ENCODE assay signal across 9 mouse cellular contexts in the genomic region with DNA sequence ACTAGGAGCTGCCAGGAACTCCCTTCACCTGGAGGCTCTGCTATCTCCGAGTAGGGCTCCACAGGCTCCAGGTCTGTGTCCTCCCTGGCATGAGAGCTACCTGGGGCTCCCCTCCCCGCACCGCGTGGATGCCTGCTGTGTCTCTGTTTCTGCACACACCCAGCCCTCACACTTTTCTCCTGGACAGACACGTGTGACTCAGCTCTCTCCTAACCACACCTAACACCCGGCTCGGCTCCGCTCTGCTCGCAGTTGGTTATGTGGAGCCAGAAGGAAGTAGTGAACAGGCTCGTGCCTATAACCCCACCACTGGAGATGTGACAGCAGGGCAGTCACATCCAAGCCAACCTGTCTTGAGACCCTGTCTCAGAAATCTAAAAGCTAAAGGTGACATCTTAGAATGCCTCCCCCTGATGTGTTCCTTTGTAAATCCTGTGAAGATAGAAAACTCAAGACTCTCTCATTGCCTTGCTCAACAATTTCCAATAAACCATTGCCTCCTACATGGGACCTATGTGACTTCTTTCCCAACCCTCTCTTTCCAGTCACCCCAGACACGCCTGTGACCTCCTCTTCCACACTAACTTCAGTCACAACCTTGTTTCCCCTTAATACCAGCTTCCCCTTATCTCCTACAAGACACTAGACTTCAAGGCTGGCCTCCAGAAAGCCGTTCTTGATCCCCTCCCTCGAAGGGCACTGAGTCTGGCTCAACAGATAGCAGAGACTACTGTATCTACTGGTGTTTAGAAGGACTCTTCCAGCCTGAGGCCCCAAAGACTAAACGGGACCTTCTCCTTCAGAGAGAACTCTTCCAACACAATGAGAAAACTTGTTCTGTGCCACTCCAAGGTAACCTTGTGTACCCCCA. TPM values are rescaled to one million over a fixed set of nuclear protein-coding genes. Genes with fewer than 3 reads are reported as not detected.
DNase-seq lines count a peak whose midpoint lies in the region; ATAC-seq and TF ChIP-seq lines count a peak whose summit lies in the region.
"Had no signal": no experiment of that assay in that cellular context is flagged by ENCODE, and none has a peak within 500 bp of the region (broad histone marks: within the 10 kb centered on the region; RNA-seq: fewer than 3 reads in every experiment).

No protein-coding gene starts in this region.

- H3K9ac ChIP-seq in forebrain, embryonic 11.5 days (ENCODE audit: low read length), result no peak overlapping the region
- H3K9ac ChIP-seq in forebrain, postnatal 0 days, result no peak overlapping the region
- H3K9ac ChIP-seq in neural tube, embryonic 15.5 days (replicated peaks), result no peak overlapping the region
- no peak overlapping the region for H3K9ac ChIP-seq in forebrain, embryonic 14.5 days (ENCODE audit: low read length)

- peaks cover 12% of the 10 kb centered on the region; the same call in 1 of the 2 replicates for H3K4me1 ChIP-seq in forebrain, embryonic 11.5 days (replicated peaks; ENCODE audit: control insufficient read depth, insufficient read depth, low read length)
- H3K4me1 ChIP-seq in forebrain, postnatal 0 days (ENCODE audit: insufficient read depth), result peaks cover 16% of the 10 kb centered on the region
- peaks cover 50% of the 10 kb centered on the region for H3K4me1 ChIP-seq in neural tube, embryonic 15.5 days
- H3K4me1 ChIP-seq in forebrain, embryonic 14.5 days (ENCODE audit: control insufficient read depth, insufficient read depth, low read length), result peaks cover 14% of the 10 kb centered on the region

- WGBS in forebrain, embryonic 11.5 days, result 42% methylated on average over 14 of the region's 14 CpGs
- 51% methylated on average over 14 of the region's 14 CpGs for WGBS in forebrain, postnatal 0 days
- 50% methylated on average over 14 of the region's 14 CpGs for WGBS in neural tube, embryonic 15.5 days
- 44% methylated on average over 14 of the region's 14 CpGs for WGBS in forebrain, embryonic 14.5 days

- H3K4me2 ChIP-seq in forebrain, embryonic 11.5 days (ENCODE audit: low read depth, low read length, severe bottlenecking), result no peak overlapping the region
- no peak overlapping the region for H3K4me2 ChIP-seq in forebrain, postnatal 0 days (ENCODE audit: low read depth)
- H3K4me2 ChIP-seq in neural tube, embryonic 15.5 days, result peak overlapping the region; percentile 75; the same call in 1 of the 2 replicates
- H3K4me2 ChIP-seq in forebrain, embryonic 14.5 days (ENCODE audit: low read length), result no peak overlapping the region

- H3K36me3 ChIP-seq in forebrain, embryonic 11.5 days (ENCODE audit: control insufficient read depth, insufficient read depth, low read length), result no peaks in the 10 kb centered on the region
- peaks cover 36% of the 10 kb centered on the region for H3K36me3 ChIP-seq in forebrain, postnatal 0 days (ENCODE audit: insufficient read depth)
- peaks cover 29% of the 10 kb centered on the region for H3K36me3 ChIP-seq in neural tube, embryonic 15.5 days
- peaks cover 14% of the 10 kb centered on the region; the same call in 1 of the 2 replicates for H3K36me3 ChIP-seq in forebrain, embryonic 14.5 days (ENCODE audit: control insufficient read depth, insufficient read depth, low read length)

- intact Hi-C loops in gastrocnemius, postnatal 36 days (cut with DNase I), result no loop called here

- no peak for TF ChIP-seq CTCF in forebrain, postnatal 0 days (IDR thresholded peaks at IDR 0.05; ENCODE audit: low read depth)

- no peak overlapping the region for H3K27ac ChIP-seq in forebrain, embryonic 11.5 days (ENCODE audit: low read depth, low read length)
- no peak overlapping the region for H3K27ac ChIP-seq in forebrain, postnatal 0 days (ENCODE audit: low read depth, low read length)
- no peak overlapping the region for H3K27ac ChIP-seq in neural tube, embryonic 15.5 days (replicated peaks)
- H3K27ac ChIP-seq in forebrain, embryonic 14.5 days (ENCODE audit: low read depth, low read length), result no peak overlapping the region

- H3K9me3 ChIP-seq in forebrain, embryonic 11.5 days (ENCODE audit: control insufficient read depth, low read length), result no peaks in the 10 kb centered on the region
- H3K9me3 ChIP-seq in forebrain, postnatal 0 days (ENCODE audit: low read length), result no peaks in the 10 kb centered on the region
- H3K9me3 ChIP-seq in neural tube, embryonic 15.5 days (replicated peaks), result no peaks in the 10 kb centered on the region
- no peaks in the 10 kb centered on the region for H3K9me3 ChIP-seq in forebrain, embryonic 14.5 days (replicated peaks; ENCODE audit: control insufficient read depth, low read length)

- ATAC-seq in forebrain, embryonic 11.5 days (replicated peaks; ENCODE audit: low FRiP score), result no peak
- no peak for ATAC-seq in forebrain, postnatal 0 days
- ATAC-seq in neural tube, embryonic 15.5 days (ENCODE audit: low FRiP score), result no peak
- peak; percentile 77 for ATAC-seq in erythroid progenitor cell, adult 5-6 weeks (replicated peaks; ENCODE audit: low FRiP score, poor library complexity, severe bottlenecking)
- no peak for ATAC-seq in forebrain, embryonic 14.5 days

- no peak overlapping the region for H3K4me3 ChIP-seq in forebrain, embryonic 11.5 days (ENCODE audit: low read depth, low read length)
- no peak overlapping the region for H3K4me3 ChIP-seq in forebrain, postnatal 0 days (ENCODE audit: low read depth, low read length)
- H3K4me3 ChIP-seq in neural tube, embryonic 15.5 days (replicated peaks), result no peak overlapping the region
- H3K4me3 ChIP-seq in forebrain, embryonic 14.5 days (ENCODE audit: low read depth, low read length), result no peak overlapping the region

- DNase-seq in forebrain, embryonic 11.5 days (ENCODE audit: low spot score), result peak; percentile 51
- DNase-seq in forebrain, postnatal 0 days, result no peak
- DNase-seq in neural tube, embryonic 10.5 days (ENCODE audit: extremely low spot score, low spot score), result no peak
- DNase-seq in natural killer cell, adult 2 months (ENCODE audit: low spot score in 2 of 2), result peak; percentile 58 to 63
- DNase-seq in gastrocnemius, postnatal 36 days, result no peak
- no peak for DNase-seq in forebrain, embryonic 14.5 days (ENCODE audit: low spot score)

- H3K27me3 ChIP-seq in forebrain, embryonic 11.5 days (ENCODE audit: control insufficient read depth, insufficient read depth, low read length), result peaks cover 70% of the 10 kb centered on the region
- H3K27me3 ChIP-seq in forebrain, postnatal 0 days (ENCODE audit: insufficient read depth, low read length), result 0 out of 2 replicates have a peak, but pooled peaks cover 17% of the 10 kb centered on the region
- H3K27me3 ChIP-seq in neural tube, embryonic 15.5 days (replicated peaks), result peaks cover 62% of the 10 kb centered on the region
- peaks cover 60% of the 10 kb centered on the region for H3K27me3 ChIP-seq in forebrain, embryonic 14.5 days (replicated peaks; ENCODE audit: control insufficient read depth, insufficient read depth, low read length)

RNA-seq across cellular contexts. Expression of a gene that starts 11.0 kb away (rescaled TPM):
- polyA plus RNA-seq in forebrain, embryonic 11.5 days (2014; fragmentation: Nextera tagmentation; extraction: Ambion mirVana), result 4.1 and 4.2 TPM in 2 replicates
- 2.2 TPM in 2 replicates for total RNA-seq in forebrain, postnatal 0 days (2014; rRNA removed)
- polyA plus RNA-seq in forebrain, postnatal 0 days (2015; fragmentation: Nextera tagmentation; extraction: Ambion mirVana), result 1.2 and 1.3 TPM in 2 replicates
- polyA plus RNA-seq in neural tube, embryonic 15.5 days (2015; fragmentation: Nextera tagmentation; extraction: Ambion mirVana), result 2.4 and 10.0 TPM in 2 replicates
- total RNA-seq in erythroid progenitor cell, adult 5-6 weeks (2015; ENCODE audit: low replicate concordance), result 1.1 and 1.7 TPM in 2 replicates
- 1.2 and 1.9 TPM in 2 replicates for total RNA-seq in erythroid progenitor cell, adult 5-6 weeks (2017; ENCODE audit: low replicate concordance)
- 1 to 10 TPM; 7.3 to 8.6 TPM for total RNA-seq in gastrocnemius, postnatal 36 days (2021)
- 1.4 and 1.6 TPM in 2 replicates for polyA plus RNA-seq in forebrain, embryonic 14.5 days (2014; fragmentation: Nextera tagmentation; extraction: Ambion mirVana)

RNA-seq across cellular contexts. Expression of a gene that starts 11.8 kb away (rescaled TPM):
- polyA plus RNA-seq in forebrain, embryonic 11.5 days (2014; fragmentation: Nextera tagmentation; extraction: Ambion mirVana), result 10.7 and 11.3 TPM in 2 replicates
- 395 and 483 TPM in 2 replicates for total RNA-seq in forebrain, postnatal 0 days (2014; rRNA removed)
- polyA plus RNA-seq in forebrain, postnatal 0 days (2015; fragmentation: Nextera tagmentation; extraction: Ambion mirVana), result 158 and 178 TPM in 2 replicates
- polyA plus RNA-seq in neural tube, embryonic 15.5 days (2015; fragmentation: Nextera tagmentation; extraction: Ambion mirVana), result 88.4 and 118 TPM in 2 replicates
- not detected in 2 replicates for total RNA-seq in erythroid progenitor cell, adult 5-6 weeks (2015; ENCODE audit: low replicate concordance)
- total RNA-seq in erythroid progenitor cell, adult 5-6 weeks (2017; ENCODE audit: low replicate concordance), result 2.8 TPM in 1 of 2 replicates, not detected in the other
- total RNA-seq in gastrocnemius, postnatal 36 days (2021), result under 1 TPM; 0.51 to 0.62 TPM
- polyA plus RNA-seq in forebrain, embryonic 14.5 days (2014; fragmentation: Nextera tagmentation; extraction: Ambion mirVana), result 68.7 and 83.0 TPM in 2 replicates

RNA-seq across cellular contexts. Expression of a gene that starts 12.9 kb away (rescaled TPM):
- polyA plus RNA-seq in forebrain, embryonic 11.5 days (2014; fragmentation: Nextera tagmentation; extraction: Ambion mirVana), result 22.5 and 25.8 TPM in 2 replicates
- total RNA-seq in forebrain, postnatal 0 days (2014; rRNA removed), result 37.2 and 54.8 TPM in 2 replicates
- polyA plus RNA-seq in forebrain, postnatal 0 days (2015; fragmentation: Nextera tagmentation; extraction: Ambion mirVana), result 50.3 and 59.1 TPM in 2 replicates
- 44.0 and 52.3 TPM in 2 replicates for polyA plus RNA-seq in neural tube, embryonic 15.5 days (2015; fragmentation: Nextera tagmentation; extraction: Ambion mirVana)
- total RNA-seq in erythroid progenitor cell, adult 5-6 weeks (2015; ENCODE audit: low replicate concordance), result not detected in 2 replicates
- total RNA-seq in erythroid progenitor cell, adult 5-6 weeks (2017; ENCODE audit: low replicate concordance), result 2.2 TPM in 1 of 2 replicates, not detected in the other
- total RNA-seq in gastrocnemius, postnatal 36 days (2021), result 1 to 10 TPM; 2.7 to 2.9 TPM
- polyA plus RNA-seq in forebrain, embryonic 14.5 days (2014; fragmentation: Nextera tagmentation; extraction: Ambion mirVana), result 42.6 and 43.1 TPM in 2 replicates

RNA-seq across cellular contexts. Expression of a gene that starts 23.4 kb away (rescaled TPM):
- 217 and 242 TPM in 2 replicates for polyA plus RNA-seq in forebrain, embryonic 11.5 days (2014; fragmentation: Nextera tagmentation; extraction: Ambion mirVana)
- total RNA-seq in forebrain, postnatal 0 days (2014; rRNA removed), result 214 and 275 TPM in 2 replicates
- 388 and 443 TPM in 2 replicates for polyA plus RNA-seq in forebrain, postnatal 0 days (2015; fragmentation: Nextera tagmentation; extraction: Ambion mirVana)
- polyA plus RNA-seq in neural tube, embryonic 15.5 days (2015; fragmentation: Nextera tagmentation; extraction: Ambion mirVana), result 322 and 350 TPM in 2 replicates
- 8.4 and 16.2 TPM in 2 replicates for total RNA-seq in erythroid progenitor cell, adult 5-6 weeks (2015; ENCODE audit: low replicate concordance)
- 42.4 and 50.7 TPM in 2 replicates for total RNA-seq in erythroid progenitor cell, adult 5-6 weeks (2017; ENCODE audit: low replicate concordance)
- 10 to 100 TPM; 55.9 to 56.4 TPM for total RNA-seq in gastrocnemius, postnatal 36 days (2021)
- polyA plus RNA-seq in forebrain, embryonic 14.5 days (2014; fragmentation: Nextera tagmentation; extraction: Ambion mirVana), result 402 and 405 TPM in 2 replicates

RNA-seq across cellular contexts. Expression of a gene that starts 25.8 kb away (rescaled TPM):
- polyA plus RNA-seq in forebrain, embryonic 11.5 days (2014; fragmentation: Nextera tagmentation; extraction: Ambion mirVana), result 7.9 and 8.6 TPM in 2 replicates
- 4.1 and 5.3 TPM in 2 replicates for total RNA-seq in forebrain, postnatal 0 days (2014; rRNA removed)
- 11.5 and 14.1 TPM in 2 replicates for polyA plus RNA-seq in forebrain, postnatal 0 days (2015; fragmentation: Nextera tagmentation; extraction: Ambion mirVana)
- polyA plus RNA-seq in neural tube, embryonic 15.5 days (2015; fragmentation: Nextera tagmentation; extraction: Ambion mirVana), result 13.2 and 13.9 TPM in 2 replicates
- total RNA-seq in erythroid progenitor cell, adult 5-6 weeks (2015; ENCODE audit: low replicate concordance), result 4.6 and 6.1 TPM in 2 replicates
- 1.4 and 6.2 TPM in 2 replicates for total RNA-seq in erythroid progenitor cell, adult 5-6 weeks (2017; ENCODE audit: low replicate concordance)
- 1 to 10 TPM in 1 of 2 experiments, under 1 TPM in 1; 0.79 to 1.1 TPM for total RNA-seq in gastrocnemius, postnatal 36 days (2021)
- 7.2 TPM in 2 replicates for polyA plus RNA-seq in forebrain, embryonic 14.5 days (2014; fragmentation: Nextera tagmentation; extraction: Ambion mirVana)
- total RNA-seq: neutrophil, adult 5-6 weeks had no signal

Comparison
In these comparisons a context has a peak if more than half of its experiments do, and no peak if none do; other contexts are left out.
1. DNase-seq: peak in forebrain, embryonic 11.5 days (single experiment) and natural killer cell, adult 2 months (2 of 2); none in forebrain, postnatal 0 days (single experiment), neural tube, embryonic 10.5 days (single experiment), gastrocnemius, postnatal 36 days (0 of 2) and forebrain, embryonic 14.5 days (single experiment).